ENCODE assay signal across 8 mouse cellular contexts in genomic region chr13:109440331-109440730, GRCm38 (mm10).
DNase-seq lines count a peak whose midpoint lies in the region; ATAC-seq and TF ChIP-seq lines count a peak whose summit lies in the region.

No protein-coding gene starts in this region.

- CTCF ChIA-PET in Patski (lab: Charles Lee): interaction anchor here (0.9 kb wide), 1 partner anchor 16 kb away, joined by 3 read pairs; no protein-coding TSS in a partner anchor

- H3K4me2 ChIP-seq in hindbrain, embryonic 14.5 days (replicated peaks): peak overlapping the region; percentile 81

- in situ Hi-C loops in Patski (cut with MboI; ENCODE audit: low pct_unique_long_range_greater_than_20kb): no loop called here

- no peak for TF ChIP-seq CTCF in Patski (IDR thresholded peaks at IDR 0.05)

- peak overlapping the region; percentile 86 for H3K9ac ChIP-seq in hindbrain, embryonic 14.5 days

- H3K36me3 ChIP-seq in hindbrain, embryonic 14.5 days (replicated peaks; ENCODE audit: control insufficient read depth, insufficient read depth): no peaks in the 10 kb centered on the region

- H3K27ac ChIP-seq in hindbrain, embryonic 14.5 days: peak overlapping the region; percentile 96

- no peaks in the 10 kb centered on the region for H3K27me3 ChIP-seq in Patski
- no peaks in the 10 kb centered on the region for H3K27me3 ChIP-seq in hindbrain, embryonic 14.5 days (ENCODE audit: control insufficient read depth, insufficient read depth, low read length)

- H3K9me3 ChIP-seq in hindbrain, embryonic 14.5 days (ENCODE audit: control insufficient read depth, low read length): no peaks in the 10 kb centered on the region

- peak; percentile 60 for ATAC-seq in Patski
- peak; percentile 84 for ATAC-seq in hindbrain, embryonic 14.5 days (ENCODE audit: low FRiP score)

- peaks cover 35% of the 10 kb centered on the region for H3K4me1 ChIP-seq in hindbrain, embryonic 14.5 days (replicated peaks; ENCODE audit: control insufficient read depth, insufficient read depth, low read length)

- peak overlapping the region; percentile 60 for H3K4me3 ChIP-seq in hindbrain, embryonic 14.5 days (replicated peaks; ENCODE audit: low read length)

- POLR2A ChIA-PET in Patski (lab: Charles Lee): no interaction called here

- DNase-seq in Patski (ENCODE audit: low read depth, low spot score): no peak
- DNase-seq in cerebellum, postnatal 10 days: peak; percentile 59 to 66
- DNase-seq in frontal cortex, postnatal 36 days (ENCODE audit: low spot score in 2 of 2): peak; percentile 60 to 64
- DNase-seq in hindbrain, embryonic 14.5 days (ENCODE audit: low spot score): peak; percentile 84
- peak; percentile 30 for DNase-seq in left cerebral cortex, adult 11 months (ENCODE audit: low spot score)
- DNase-seq in lung, postnatal 14 days: peak; percentile 67
- peak; percentile 69 for DNase-seq in retina, embryonic 14.5 days (ENCODE audit: low spot score)
- DNase-seq in urinary bladder, postnatal 25 days (ENCODE audit: low spot score): peak; percentile 30

- WGBS in hindbrain, embryonic 14.5 days: 1% methylated on average over 8 of the region's 8 CpGs
